Mouse (Mus musculus) brain, adult 2 months (tissue): ENCODE results near the gene Olfr43.

Experiments
- DNase-seq: peaks from one replicate; pipeline ENCODE4 v3.0.0; 2011; ENCODE audit warnings: low read depth, low spot score

The Olfr43 gene

DNA sequence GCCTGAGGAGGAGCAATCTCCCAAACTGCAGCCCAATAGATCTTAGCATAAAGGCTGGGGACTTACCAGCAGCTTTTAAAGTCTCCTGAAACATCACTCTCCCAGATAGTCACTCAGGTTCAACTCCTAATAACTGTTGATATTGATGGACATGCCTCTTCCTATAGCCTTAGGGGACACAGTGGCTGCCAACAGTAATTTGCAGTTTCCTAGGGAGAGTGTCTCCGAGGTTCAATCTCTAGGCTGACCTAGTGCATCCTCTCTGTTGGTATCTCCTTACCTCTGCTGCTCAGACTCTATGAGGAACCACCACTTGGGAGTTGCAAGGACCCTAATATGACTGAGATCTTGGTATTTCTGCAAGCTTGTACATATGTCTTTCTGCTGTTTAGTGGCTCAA lies at the start of gene Olfr43:
Gene Olfr43, minus strand, starts transcription at position 101 of the 400 bp plus-strand sequence.
- DNase-seq: no peak

DNA sequence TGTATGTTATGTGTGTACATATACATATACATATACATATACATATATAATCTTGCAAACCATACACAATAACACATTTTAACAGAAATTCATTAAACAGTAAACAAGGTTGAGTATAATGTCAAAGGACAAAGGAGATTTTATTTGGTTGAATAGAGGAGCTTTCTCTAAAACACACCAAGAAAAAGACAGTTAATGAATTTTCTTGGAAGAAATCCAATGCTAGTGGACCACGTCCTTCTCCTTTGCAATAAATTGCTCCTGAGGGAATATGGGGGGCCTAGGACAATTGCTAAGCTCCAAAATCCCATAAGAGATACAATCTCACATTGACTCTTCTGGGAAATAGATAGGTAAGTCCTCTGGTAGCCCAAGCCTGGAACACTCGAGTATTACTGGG lies 48.3 kb upstream of the Olfr43 start, which contains the start of gene Olfr406:
Gene Olfr406, plus strand, starts transcription at position 301 of the 400 bp plus-strand sequence.
- no peak for DNase-seq

DNA sequence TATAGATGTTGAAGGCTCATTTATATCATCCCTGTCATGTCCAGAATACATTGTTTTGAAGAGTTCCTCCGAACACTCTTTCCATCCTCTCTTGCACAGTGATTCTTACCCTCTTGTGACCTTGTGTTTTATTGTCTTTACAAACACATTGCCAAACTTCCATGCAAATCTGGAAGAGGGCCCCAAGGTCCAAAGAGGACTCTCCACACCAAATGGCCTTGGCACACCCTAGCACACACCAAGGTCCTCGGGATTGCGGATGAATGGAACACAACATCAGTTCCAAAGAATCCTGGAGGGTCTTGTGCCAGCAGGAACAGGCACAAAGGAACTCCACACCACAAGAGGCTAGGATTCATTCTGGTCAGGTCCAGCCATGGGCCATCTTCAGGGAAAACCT lies 30.0 kb upstream of the Olfr43 start:
- DNase-seq: no peak

DNA sequence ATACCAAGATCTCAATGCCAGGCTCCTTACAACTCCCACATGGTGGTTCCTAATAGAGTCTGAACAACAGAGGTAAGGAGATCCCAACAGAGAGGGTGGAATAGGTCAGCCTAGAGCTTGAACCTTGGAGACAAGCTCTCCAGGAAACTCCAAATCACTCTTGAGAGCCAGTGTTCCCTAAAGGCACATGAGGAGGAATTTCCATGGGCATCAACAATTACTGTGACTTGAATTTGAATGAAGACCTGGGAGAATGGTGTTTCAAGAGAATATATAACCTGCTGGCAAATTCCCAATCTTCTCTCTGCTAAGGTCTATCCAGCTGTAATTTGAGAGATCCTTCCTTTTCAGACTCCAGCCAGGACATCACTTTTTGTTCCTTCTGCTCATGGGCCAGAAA lies 25.2 kb downstream of the Olfr43 start, which contains the start of gene Olfr403:
Gene Olfr403, plus strand, starts transcription at position 301 of the 400 bp plus-strand sequence.
- DNase-seq: no peak

DNA sequence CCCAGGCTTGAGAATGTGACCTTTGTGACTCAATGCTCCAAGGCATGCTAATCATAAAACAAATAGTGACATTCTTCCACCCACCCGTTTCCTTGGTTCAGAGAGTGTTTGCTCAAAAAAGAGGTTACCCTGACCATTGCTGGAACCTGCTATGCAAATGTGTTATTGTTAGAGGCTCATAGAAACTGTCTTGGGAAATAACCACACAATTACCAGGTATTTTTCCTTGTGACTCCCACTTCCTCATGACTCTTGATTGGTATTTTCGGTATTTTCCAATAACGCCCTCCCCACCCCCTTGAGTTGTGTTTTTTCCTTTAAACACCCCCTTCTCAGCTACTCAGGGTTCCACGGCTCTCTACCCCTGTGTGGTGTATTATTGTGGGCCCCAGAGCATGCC lies 27.4 kb downstream of the Olfr43 start:
- DNase-seq: no peak

DNA sequence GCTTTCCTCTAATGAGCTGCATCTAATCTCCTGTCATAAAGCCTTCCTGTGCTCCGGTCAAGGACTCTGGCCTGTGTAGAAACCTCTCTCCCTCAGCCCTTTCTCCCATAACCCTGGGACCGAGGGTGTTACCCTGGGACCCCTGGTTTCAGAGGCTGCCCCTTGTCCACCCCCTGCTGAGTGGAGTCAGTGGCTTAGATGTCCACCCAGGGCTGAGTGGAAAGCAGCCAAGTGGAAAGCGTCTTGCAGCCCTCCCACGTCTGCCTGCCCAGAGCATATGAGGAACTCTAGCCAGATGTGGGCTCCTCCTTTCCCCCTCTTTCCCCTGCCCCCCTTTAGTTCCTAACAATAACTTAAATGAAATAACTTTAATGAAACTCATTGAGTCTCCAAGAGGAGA lies 28.0 kb downstream of the Olfr43 start:
- DNase-seq: no peak

DNA sequence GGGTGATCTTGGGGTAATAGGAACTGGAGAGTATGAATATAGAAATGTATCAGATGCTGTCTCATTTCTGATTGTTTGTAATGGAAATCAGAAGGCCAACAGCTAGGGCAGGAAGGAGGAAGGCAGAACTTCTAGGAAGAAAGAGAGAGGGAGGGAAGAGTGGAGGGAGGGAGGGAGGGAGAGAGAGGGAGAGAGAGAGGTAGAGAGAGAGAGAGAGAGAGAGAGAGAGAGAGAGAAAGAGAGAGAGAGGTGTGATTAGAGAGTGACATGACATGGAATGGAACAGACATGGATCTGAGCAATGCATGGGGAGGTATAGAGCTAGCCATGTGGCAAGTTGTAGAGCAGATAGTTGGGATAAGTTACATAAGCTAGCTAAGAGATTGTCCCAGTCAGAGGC lies 42.4 kb downstream of the Olfr43 start:
- no peak for DNase-seq
